Mouse (Mus musculus) fibroblast of lung, adult 2 months (primary cell): ENCODE measurements around the gene Tmem88b.

Experiments
- DNase-seq: peaks from one replicate; pipeline ENCODE4 v3.0.0-alpha.2; 2011; ENCODE audit warnings: low read depth

Tmem88b gene

DNA sequence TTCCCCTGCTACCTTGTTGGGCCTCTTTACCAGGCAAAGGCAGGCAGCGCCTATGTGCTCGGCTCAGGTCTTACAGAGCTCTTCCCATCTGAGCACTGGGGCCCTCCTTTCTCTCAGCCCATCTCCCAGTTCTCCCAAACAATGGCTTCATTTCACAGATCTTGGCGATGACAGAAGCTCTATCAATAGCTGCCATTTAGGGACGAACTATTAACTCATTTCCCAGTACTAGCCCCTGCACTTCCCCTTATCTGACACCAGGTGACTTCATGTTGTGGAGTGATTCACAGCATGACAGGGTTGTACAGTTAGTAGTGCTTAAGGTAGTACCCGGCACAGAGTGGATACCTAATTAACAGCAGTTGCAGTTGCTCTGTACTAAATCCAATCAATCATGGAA lies at the start of gene Tmem88b:
TSS of gene Tmem88b (minus strand) at position 56 of the 400 bp plus-strand sequence.
- no peak for DNase-seq

DNA sequence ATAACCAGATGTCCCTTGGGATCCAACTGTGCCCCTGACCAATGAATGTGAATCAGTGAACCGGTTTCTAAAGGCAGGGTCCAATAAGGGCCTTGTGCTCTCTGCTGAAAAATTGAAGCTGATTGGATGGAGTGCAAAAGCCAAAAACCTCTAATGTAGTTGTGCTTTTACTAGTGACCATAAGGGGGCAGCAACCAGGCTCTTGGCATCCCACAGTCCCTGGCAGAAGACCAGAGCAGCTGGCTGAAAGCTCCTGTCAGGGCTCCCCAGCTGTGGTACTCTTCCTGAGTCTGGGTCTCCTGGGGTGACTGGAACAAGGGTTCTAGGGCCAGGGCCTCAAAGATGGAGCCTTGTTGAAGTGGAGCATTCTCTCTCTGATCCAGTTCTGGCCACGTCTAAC lies 48.2 kb upstream of the Tmem88b start:
- DNase-seq: peak; percentile 67

DNA sequence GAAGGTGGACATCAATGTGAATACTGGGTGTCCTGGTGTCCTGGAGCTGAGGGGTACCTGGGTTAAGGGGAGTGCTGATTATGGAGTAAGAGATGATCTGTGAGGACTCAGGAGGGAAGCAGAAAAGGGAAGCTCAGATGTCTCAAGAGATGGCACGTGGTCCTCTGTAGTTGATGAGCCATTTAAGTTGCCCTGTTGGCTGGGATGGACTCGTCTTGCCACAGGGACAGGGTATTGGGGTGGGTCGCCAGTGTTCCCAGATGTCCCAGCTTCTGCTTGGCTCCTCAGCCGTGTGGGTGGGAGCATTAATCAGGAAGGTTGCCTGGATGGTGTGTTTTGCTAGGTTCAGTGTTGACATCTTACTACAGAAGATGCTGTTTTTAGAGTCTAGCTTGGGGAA lies 47.6 kb upstream of the Tmem88b start:
- no peak for DNase-seq

DNA sequence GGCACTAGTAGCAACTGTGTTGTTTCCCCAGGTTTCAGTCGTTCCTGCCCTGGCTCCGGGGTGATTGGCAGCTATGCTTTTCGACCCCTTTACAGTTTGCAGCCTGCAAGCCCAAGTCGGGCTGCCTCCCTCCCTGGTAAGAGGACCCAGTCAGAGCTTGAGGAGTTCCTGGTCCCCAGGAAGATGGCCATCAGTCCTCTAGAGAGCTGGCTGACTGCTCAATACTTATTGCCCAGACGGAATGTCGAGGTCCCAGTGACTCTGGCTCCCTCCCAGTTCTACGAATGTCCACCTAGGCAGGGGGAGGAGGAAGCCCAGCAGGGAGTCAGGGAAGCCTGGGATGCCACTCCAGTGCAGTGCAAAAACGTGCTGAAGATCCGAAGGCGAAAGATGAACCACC lies 46.6 kb upstream of the Tmem88b start:
- no peak for DNase-seq

DNA sequence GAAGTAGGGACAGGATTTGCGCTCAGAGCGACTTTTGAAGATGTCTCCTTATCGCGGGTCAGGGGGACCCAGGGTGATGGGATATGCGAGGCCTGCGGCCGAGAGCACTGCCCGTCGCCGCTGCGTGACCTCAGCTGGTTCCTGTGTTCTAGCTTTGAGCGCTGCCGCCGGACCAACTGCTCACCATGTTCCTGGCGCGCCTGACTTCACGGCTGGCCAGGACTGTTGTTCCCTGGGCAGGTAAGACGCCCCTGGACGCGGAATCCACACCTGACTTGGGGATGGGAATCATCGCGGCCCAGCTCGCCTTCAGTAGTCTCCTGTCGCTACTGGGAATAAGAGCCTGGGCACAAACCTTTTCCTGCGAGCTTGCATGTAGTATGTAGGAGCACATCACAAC lies 46.2 kb upstream of the Tmem88b start:
- DNase-seq: no peak

DNA sequence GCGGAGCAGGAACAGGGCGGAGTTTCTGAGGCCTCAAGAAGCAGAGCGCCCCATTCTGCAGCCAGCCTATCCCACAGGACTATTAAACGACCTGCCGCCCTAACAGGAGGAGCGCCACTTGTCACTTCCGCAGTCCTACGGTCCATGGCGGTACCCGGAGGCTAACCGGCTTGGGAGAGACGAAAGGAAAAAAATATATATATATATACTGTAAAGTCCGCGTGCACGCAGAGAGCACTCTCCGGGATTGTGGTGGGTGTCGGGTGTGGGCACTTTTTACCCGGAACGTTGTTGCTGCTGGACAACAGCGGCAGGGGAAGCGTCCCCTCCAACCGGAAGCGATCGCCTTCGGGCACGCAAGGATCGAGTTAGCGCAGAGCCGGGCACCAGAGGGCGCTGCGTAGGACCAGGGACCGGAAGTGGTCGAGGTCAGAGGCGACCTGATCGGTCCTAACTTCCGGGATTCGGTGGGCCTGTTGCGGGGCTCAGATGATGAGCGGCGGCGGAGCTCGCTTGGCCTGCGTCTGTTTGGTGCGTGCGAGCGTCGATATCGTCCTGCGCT lies 45.6 kb upstream of the Tmem88b start, which contains the start of gene Aurkaip1:
TSS of gene Aurkaip1 (plus strand) at position 68 of the 562 bp plus-strand sequence.
- peak; percentile 86 for DNase-seq

- no peak for DNase-seq
Observed at GRCm38 (mm10) chr4:155830596-155830995, 44.9 kb upstream of the Tmem88b start.

- no peak for DNase-seq
Observed at GRCm38 (mm10) chr4:155829866-155830265, 44.2 kb upstream of the Tmem88b start.

DNA sequence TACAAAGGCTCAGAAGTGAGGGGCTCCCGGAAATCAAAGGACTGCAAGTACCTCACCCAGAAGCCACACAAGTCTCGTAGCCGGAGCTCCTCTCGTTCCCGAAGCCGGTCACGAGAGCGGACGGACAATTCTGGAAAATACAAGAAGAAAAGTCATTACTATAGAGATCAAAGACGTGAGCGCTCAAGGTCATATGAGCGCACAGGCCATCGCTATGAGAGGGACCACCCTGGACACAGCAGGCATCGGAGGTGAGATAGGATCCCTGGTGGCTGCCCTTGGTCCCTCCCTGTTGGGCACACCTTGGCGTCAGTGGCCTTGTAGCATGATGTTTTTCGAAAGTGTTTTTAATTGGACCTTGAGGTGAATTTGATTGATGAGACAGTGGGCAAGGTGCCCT lies 37.8 kb upstream of the Tmem88b start:
- no peak for DNase-seq

DNA sequence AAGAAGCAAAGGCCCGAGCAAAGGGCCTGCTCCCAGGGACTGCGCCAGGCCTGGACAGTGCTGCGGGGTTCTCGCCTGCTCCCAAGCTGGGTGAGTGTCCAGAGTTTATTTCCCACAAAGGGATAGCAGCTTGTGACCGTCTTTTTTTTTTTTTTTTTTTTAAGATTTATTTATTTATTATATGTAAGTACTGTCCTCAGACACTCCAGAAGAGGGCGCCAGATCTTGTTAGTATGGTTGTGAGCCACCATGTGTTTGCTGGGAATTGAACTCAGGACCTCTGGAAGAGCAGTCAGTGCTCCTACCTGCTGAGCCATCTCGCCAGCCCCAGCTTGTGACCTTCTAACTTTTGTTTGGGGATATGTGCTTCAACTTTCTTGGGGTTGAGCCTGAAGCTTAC lies 35.4 kb upstream of the Tmem88b start:
- no peak for DNase-seq

GRCm38 (mm10) chr4:155817533-155817932 lies 31.9 kb upstream of the Tmem88b start:
- DNase-seq: no peak

DNA sequence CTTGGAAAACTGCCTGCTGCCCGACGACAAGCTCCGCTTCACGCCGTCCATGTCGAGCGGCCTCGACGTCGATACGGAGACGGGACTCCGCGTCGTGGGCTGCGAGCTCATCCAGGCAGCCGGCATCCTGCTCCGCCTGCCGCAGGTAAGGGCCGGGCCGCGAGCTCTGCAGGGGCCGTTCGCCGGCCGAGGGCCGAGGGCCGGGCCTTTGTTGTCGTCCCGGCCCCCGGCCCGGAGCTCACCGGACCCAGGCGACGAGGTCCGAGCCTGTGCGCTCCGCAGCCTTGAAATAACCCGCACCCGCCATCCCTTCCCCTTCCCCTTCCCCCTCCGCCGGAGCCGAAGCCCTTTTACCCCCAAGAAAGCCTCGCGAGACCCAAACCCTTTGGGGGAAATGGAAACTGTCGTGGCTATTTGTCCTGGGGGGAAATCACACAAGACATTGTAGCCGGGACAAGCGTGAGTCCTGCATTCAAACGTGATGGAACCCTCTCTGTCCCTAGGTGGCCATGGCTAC lies 27.0 kb upstream of the Tmem88b start:
- DNase-seq: no peak

- peak; percentile 86 for DNase-seq
Observed at GRCm38 (mm10) chr4:155811929-155812664, 26.4 kb upstream of the Tmem88b start, which contains the start of gene Ccnl2. Gene Ccnl2, plus strand, starts transcription at chr4:155812489.

DNA sequence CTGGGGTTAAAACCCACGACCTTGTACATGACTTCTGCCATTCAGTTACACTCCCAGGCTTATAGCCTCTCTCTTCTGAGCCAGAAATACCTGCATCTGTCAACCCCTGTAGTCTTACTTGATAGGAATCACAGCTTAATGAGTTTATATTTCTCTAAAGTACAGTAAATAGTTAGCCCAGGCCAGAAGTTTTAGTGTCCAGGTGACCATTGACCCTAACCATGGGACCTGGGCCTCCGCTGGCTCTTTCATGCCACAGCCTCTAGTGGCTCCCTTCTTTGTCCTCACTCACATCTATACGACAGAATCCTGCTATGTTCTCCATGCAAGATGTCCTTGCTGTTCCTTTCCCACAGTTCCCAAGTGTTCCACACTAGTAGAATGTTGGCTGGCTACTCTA lies 22.2 kb upstream of the Tmem88b start:
- no peak for DNase-seq

GRCm38 (mm10) chr4:155803340-155804041 lies 17.8 kb upstream of the Tmem88b start:
- peak; percentile 70 for DNase-seq

- DNase-seq: no peak
Observed at GRCm38 (mm10) chr4:155802741-155803339, 17.2 kb upstream of the Tmem88b start, which contains the start of gene Mrpl20. Gene Mrpl20, plus strand, starts transcription at chr4:155802878.

GRCm38 (mm10) chr4:155802075-155802474 lies 16.4 kb upstream of the Tmem88b start:
- DNase-seq: no peak

- DNase-seq: no peak
Observed at GRCm38 (mm10) chr4:155793730-155794129, 8.1 kb upstream of the Tmem88b start.

DNA sequence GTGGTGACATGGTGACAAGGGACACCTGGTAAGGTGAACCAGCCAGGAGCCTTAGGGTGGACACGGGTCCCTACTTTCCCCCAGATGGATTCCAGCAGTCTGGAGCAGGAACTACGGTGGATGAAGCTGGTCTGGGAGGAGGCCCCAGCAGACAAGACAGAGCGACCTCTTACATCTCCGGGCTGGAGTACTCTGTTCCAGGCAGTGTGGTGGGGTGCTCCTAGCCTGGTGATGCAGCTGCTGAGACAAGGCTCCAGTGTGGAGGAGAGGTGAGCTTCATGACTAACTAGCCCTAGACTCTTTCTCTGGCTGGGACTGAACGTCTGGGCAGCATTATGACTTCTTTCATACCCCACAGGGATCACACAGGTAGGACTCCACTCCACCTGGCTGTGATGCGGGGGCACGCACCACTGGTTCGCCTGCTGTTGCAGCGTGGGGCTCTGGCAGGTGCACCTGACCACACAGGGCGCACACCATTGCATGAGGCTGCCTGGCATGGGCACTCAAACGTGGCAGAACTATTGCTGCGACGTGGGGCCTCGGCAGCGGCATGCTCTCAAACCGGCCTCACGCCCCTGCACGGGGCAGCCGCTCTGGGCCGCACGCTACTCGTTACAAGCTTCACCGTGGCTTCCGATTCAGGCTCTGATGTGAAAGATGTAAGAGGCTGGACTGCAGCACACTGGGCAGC lies 5.7 kb upstream of the Tmem88b start:
- no peak for DNase-seq

- no peak for DNase-seq
Observed at GRCm38 (mm10) chr4:155790650-155791161, 5.0 kb upstream of the Tmem88b start.

DNA sequence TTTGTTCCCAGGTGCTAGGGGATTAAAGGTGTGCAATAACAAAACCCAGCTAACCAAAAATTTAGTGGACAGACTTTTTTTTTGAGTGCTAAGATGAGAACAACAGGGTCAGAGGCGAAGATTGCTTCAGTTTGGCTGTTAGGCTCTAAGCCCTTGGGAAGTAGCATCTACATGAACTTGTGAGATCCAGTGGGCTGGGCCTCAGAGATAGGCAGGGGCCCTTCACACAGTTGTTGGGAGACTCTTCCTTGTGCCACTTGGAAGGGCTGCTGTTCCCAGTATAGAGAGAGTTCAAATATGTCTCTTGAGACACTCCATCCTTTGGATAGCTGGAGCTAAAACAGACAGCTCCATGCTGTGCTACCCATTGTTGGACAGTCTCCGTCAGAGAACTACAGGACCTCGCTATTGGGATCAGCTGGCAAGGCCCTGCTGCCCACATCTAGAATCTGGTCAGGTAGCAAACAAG lies 4.4 kb upstream of the Tmem88b start, which contains the start of gene Ankrd65:
TSS of gene Ankrd65 (plus strand) at position 419 of the 469 bp plus-strand sequence.
- DNase-seq: no peak
